Mouse (Mus musculus): ENCODE measurements around the gene Gm3317. TPM values are rescaled to one million over a fixed set of nuclear protein-coding genes. Genes with fewer than 3 reads are reported as not detected.
"Not testable (repeated sequence)": the region's sequence is repeated elsewhere in the genome, so short reads cannot be mapped to it uniquely, and the experiment has no call there.

The Gm3317 gene
- total RNA-seq (2018; cell fraction: chromatin; rRNA removed), result not detected
- total RNA-seq (2018; cell fraction: cytosol; rRNA removed), result not detected
- total RNA-seq (2018; cell fraction: nucleus; rRNA removed), result not detected
- polyA plus RNA-seq (2018), result not detected in 3 replicates

DNA sequence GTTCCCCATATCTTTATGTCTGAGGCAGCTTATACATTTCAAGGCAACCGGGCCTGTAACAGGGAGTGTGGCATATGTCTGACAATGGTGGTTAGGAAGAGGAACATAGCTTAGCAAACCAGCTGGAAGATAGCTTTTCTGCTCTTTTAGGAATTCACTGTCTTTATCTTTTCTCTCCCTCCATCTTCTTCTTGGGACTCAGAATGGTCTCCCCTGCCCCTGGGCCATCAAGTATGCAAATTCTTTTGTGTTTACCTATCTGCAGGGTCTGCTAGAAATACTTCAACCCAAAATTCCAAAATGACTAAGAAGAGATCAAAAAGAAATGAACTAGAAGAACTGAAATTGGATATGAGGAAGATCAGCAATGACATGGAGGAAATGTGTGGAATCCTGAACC, at the start of gene Gm3317:
Gene Gm3317, plus strand, starts transcription at position 301 of the 400 bp plus-strand sequence.
- H3K4me3 ChIP-seq (ENCODE audit: inconsistent target); H3K27ac ChIP-seq; H3K36me3 ChIP-seq (ENCODE audit: inconsistent target); H3K79me2 ChIP-seq (ENCODE audit: inconsistent target): not testable (repeated sequence)
- no CpG with 5 or more reads among the region's 1 CpGs for WGBS (ENCODE audit: missing documents)

GRCm38 (mm10) chr14:5131219-5131618, 33.1 kb upstream of the Gm3317 start, which contains the start of gene Gm8279:
Gm8279 (plus strand) TSS chr14:5131519.
- no CpG with 5 or more reads among the region's 2 CpGs for WGBS (ENCODE audit: missing documents)
- H3K79me2 ChIP-seq (ENCODE audit: inconsistent target); H3K27ac ChIP-seq; H3K36me3 ChIP-seq (ENCODE audit: inconsistent target); H3K4me3 ChIP-seq (ENCODE audit: inconsistent target): not testable (repeated sequence)

DNA sequence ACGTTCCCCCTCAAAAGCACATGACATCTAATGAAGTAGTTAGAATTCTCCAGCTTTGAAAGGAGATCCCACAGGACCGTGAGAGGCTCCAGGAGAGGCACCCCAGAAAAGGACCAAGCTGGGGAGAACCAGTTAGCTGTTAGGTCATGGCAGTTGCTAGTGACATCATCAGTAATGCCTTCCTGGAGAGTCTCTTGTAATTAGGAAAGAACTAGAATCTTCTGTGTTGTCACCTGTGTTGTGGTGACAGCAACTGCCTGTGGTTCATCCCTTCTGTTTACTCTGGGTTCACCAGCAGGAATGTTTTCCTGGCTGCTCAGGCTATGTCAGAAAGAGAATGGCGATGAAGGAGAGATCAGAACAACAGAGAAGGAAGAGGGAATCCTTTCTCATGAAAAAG, 21.2 kb downstream of the Gm3317 start, which contains the start of gene Gm8271:
Gene Gm8271, plus strand, starts transcription at position 301 of the 400 bp plus-strand sequence.
- H3K36me3 ChIP-seq (ENCODE audit: inconsistent target); H3K4me3 ChIP-seq (ENCODE audit: inconsistent target); H3K79me2 ChIP-seq (ENCODE audit: inconsistent target); H3K27ac ChIP-seq: not testable (repeated sequence)
- no CpG with 5 or more reads among the region's 3 CpGs for WGBS (ENCODE audit: missing documents)

Other genes with a start within 250 kb of the Gm3317 start
- not detected in 3 replicates for gene Gm8297, start 180.6 kb upstream of the Gm3317 start, polyA plus RNA-seq (2018)
- not detected in 3 replicates for gene Gm3298, start 148.6 kb upstream of the Gm3317 start, polyA plus RNA-seq (2018)
- not detected in 3 replicates for gene 4930555G01Rik, start 113.9 kb upstream of the Gm3317 start, polyA plus RNA-seq (2018)
- not detected in 3 replicates for gene Gm8281, start 93.5 kb upstream of the Gm3317 start, polyA plus RNA-seq (2018)
- not detected in 3 replicates for gene Gm8279, start 33.0 kb upstream of the Gm3317 start, polyA plus RNA-seq (2018)
- gene Gm8271, start 21.3 kb downstream of the Gm3317 start, polyA plus RNA-seq (2018), result not detected in 3 replicates
- not detected in 3 replicates for gene Gm3526, start 96.0 kb downstream of the Gm3317 start, polyA plus RNA-seq (2018)
- gene Gm3542, start 170.4 kb downstream of the Gm3317 start, polyA plus RNA-seq (2018), result not detected in 3 replicates
- gene Gm3500, start 224.5 kb downstream of the Gm3317 start, polyA plus RNA-seq (2018), result not detected in 3 replicates

Data from macrophage (primary cell).